Mouse (Mus musculus) embryonic facial prominence, embryonic 12.5 days (tissue): ENCODE measurements around the gene Shank1. TPM values are rescaled to one million over a fixed set of nuclear protein-coding genes. Genes with fewer than 3 reads are reported as not detected.

Source experiments
- ATAC-seq: fragments of 200-750 bp; cut with Nextera tagmentation; 2 replicates; pipeline ENCODE4 v1.8.0; 2017; ENCODE audit not compliant: insufficient number of reproducible peaks, insufficient read depth, low FRiP score, low TSS enrichment
- H3K27ac ChIP-seq: fragments of 300-500 bp; sonication (generic); 2 replicates; pipeline ENCODE4 v1.5.1; 2016; ENCODE audit warnings: mild to moderate bottlenecking
- H3K27me3 ChIP-seq: fragments of 300-500 bp; sonication (generic); 2 replicates; pipeline ENCODE4 v1.6.1; 2016; ENCODE audit warnings: mild to moderate bottlenecking, moderate library complexity
- H3K36me3 ChIP-seq: fragments of 300-500 bp; sonication (generic); 2 replicates; pipeline ENCODE4 v1.6.1; 2016; ENCODE audit warnings: mild to moderate bottlenecking
- H3K4me1 ChIP-seq: fragments of 300-500 bp; sonication (generic); 2 replicates; pipeline ENCODE4 v1.6.1; 2016
- H3K4me2 ChIP-seq: fragments of 300-500 bp; sonication (generic); replicated peaks from 2 replicates; pipeline ENCODE4 v1.6.1; 2016; ENCODE audit warnings: mild to moderate bottlenecking, moderate library complexity
- H3K4me3 ChIP-seq: fragments of 300-500 bp; sonication (generic); 2 replicates; pipeline ENCODE4 v1.5.1; 2016; ENCODE audit warnings: mild to moderate bottlenecking
- H3K9ac ChIP-seq: fragments of 300-500 bp; sonication (generic); 2 replicates; pipeline ENCODE4 v1.6.1; 2016; ENCODE audit warnings: mild to moderate bottlenecking, moderate library complexity
- H3K9me3 ChIP-seq: fragments of 300-500 bp; sonication (generic); 2 replicates; pipeline ENCODE4 v1.6.1; 2016; ENCODE audit warnings: mild to moderate bottlenecking, moderate library complexity
- WGBS: fragments of 180-500 bp; shearing (Covaris S2); methylation state at CpG from one replicate; pipeline ENCODE4 v1.1.7; 2016; 5-methylcytosine and 5-hydroxymethylcytosine counted together
- polyA plus RNA-seq: library from polyadenylated mRNA; unstranded; fragments of >200 nt; fragmentation: Nextera tagmentation; extraction: Ambion mirVana; gene quantifications from 2 replicates; pipeline ENCODE4 v1.2.1, GENCODE M21; 2016

The Shank1 gene
- polyA plus RNA-seq, 1 experiment from 2014 or later = 2.4 TPM

GRCm38 (mm10) chr7:44305686-44306085 lies 4.4 kb upstream of the Shank1 start:
- WGBS = 8% methylated on average over 16 of the region's 16 CpGs
- no peaks in the 10 kb centered on the region for H3K9me3 ChIP-seq
- H3K27ac ChIP-seq = peak overlapping the region; percentile 93; the same call in 1 of the 2 replicates
- peak overlapping the region; percentile 68 for H3K4me3 ChIP-seq
- H3K36me3 ChIP-seq = no peaks in the 10 kb centered on the region
- H3K9ac ChIP-seq = 0 out of 2 replicates have a peak overlapping the region, but pooled peaks have one; percentile 31
- H3K27me3 ChIP-seq = peaks cover 31% of the 10 kb centered on the region
- peak overlapping the region; percentile 69 for H3K4me2 ChIP-seq
- ATAC-seq = no peak; the same call in 1 of the 2 replicates
- peaks cover 13% of the 10 kb centered on the region; the same call in 1 of the 2 replicates for H3K4me1 ChIP-seq

GRCm38 (mm10) chr7:44306516-44307240 lies 3.4 kb upstream of the Shank1 start, which contains the start of gene Clec11a:
TSS of gene Clec11a (minus strand) at chr7:44306902.
- peak within 1 kb of the TSS; percentile 93 for H3K27ac ChIP-seq
- ATAC-seq = no peak
- H3K4me1 ChIP-seq = peaks cover 22% of the 10 kb centered on the region
- H3K27me3 ChIP-seq = peaks cover 41% of the 10 kb centered on the region
- 58% methylated on average over 6 of the region's 6 CpGs for WGBS
- 0 out of 2 replicates have a peak within 1 kb of the TSS, but pooled peaks have one; percentile 31 for H3K9ac ChIP-seq
- peak within 1 kb of the TSS; percentile 68; the same call in 1 of the 2 replicates for H3K4me3 ChIP-seq
- peak within 1 kb of the TSS; percentile 69 for H3K4me2 ChIP-seq
- no peaks in the 10 kb centered on the region for H3K36me3 ChIP-seq
- no peaks in the 10 kb centered on the region for H3K9me3 ChIP-seq

- H3K9me3 ChIP-seq = no peaks in the 10 kb centered on the region
- ATAC-seq = no peak
- no peaks in the 10 kb centered on the region for H3K36me3 ChIP-seq
- no peak overlapping the region for H3K4me3 ChIP-seq
- H3K9ac ChIP-seq = no peak overlapping the region
- peak overlapping the region; percentile 67 for H3K27ac ChIP-seq
- H3K4me1 ChIP-seq = peaks cover 24% of the 10 kb centered on the region
- H3K4me2 ChIP-seq = no peak overlapping the region
- WGBS = 27% methylated on average over 9 of the region's 9 CpGs
- peaks cover 48% of the 10 kb centered on the region for H3K27me3 ChIP-seq
Observed at GRCm38 (mm10) chr7:44307261-44308020, 2.6 kb upstream of the Shank1 start.

DNA sequence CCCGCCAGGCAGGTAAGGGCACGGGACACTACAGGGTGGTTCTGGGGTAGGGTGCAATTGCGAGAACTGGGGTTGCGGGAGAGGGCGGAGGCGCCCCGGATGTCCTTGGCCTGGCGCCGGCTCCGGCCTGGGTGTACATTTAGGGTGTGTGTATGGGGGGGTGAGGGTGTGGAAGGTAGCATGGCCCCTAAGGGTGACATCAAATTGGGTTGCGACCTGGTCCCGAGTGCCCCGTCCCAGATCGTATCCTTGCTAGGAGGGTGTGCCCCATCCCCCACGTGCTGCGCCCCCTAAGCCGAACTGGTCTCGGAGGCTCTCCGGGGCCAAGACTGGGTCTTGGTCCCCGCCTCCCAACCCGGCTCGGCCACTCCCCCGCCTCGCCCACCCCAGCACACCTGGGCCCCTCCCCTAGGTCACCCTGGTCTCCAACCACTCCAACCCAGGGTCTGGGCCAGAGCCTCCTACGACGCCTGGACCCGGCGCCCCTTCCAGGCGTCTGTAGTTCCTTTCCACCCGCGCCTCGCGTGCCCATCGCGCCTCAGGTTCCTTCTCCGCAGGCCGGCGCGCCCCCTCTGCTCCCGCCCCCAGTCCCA lies 328 bp downstream of the Shank1 start:
- Histone ChIP-seq H3K36me3 (no peaks in the 10 kb centered on the region), H3K9me3 (no peaks in the 10 kb centered on the region), H3K4me1 (peaks cover 18% of the 10 kb centered on the region), H3K27ac (no peak overlapping the region), H3K4me3 (peak overlapping the region; percentile 53), H3K4me2 (peak overlapping the region; percentile 97), H3K9ac (peak overlapping the region; percentile 67), H3K27me3 (peaks cover 52% of the 10 kb centered on the region)
- 1% methylated on average over 35 of the region's 40 CpGs for WGBS
- ATAC-seq = 0 out of 2 replicates have a peak, but pooled peaks have one; percentile 18

- peaks cover 12% of the 10 kb centered on the region for H3K4me1 ChIP-seq
- ATAC-seq = peak; percentile 6; the same call in 1 of the 2 replicates
- H3K27me3 ChIP-seq = peaks cover 57% of the 10 kb centered on the region
- no peak overlapping the region for H3K27ac ChIP-seq
- H3K9me3 ChIP-seq = no peaks in the 10 kb centered on the region
- peak overlapping the region; percentile 97 for H3K4me2 ChIP-seq
- WGBS = under 1% methylated on average over 38 of the region's 38 CpGs
- H3K36me3 ChIP-seq = no peaks in the 10 kb centered on the region
- H3K4me3 ChIP-seq = peak overlapping the region; percentile 53
- peak overlapping the region; percentile 67 for H3K9ac ChIP-seq
Observed at GRCm38 (mm10) chr7:44310878-44311712, 1.0 kb downstream of the Shank1 start.

DNA sequence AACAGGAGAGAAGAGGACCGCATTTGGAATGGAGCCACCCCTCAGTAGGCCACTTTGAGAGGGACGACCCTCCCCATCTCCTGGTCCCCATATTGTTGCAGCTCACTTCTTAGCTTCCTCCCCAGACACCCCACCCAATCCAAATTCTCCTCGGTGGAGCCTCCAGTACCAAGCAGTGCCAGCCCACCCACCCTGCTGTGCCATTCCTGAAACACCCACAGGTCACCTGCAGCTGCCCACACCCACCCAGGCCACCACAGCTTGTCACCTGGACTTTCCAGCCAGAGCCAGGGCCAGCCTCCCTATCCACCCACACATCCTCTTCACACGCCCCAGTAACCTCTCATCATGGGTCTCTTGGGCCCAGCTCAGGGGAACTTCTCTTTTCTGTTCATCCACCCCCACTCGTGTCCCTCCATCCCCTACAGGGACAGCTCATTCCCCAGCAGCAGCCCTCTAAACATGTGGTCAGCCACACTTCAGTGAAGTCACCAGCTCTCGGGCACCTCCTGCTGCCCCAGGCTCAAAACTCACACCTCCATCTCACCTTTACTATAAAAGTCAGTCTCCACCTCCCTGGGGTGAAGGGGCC lies 1.8 kb downstream of the Shank1 start:
- Histone ChIP-seq H3K4me3 (peak overlapping the region; percentile 53; the same call in 1 of the 2 replicates), H3K4me2 (peak overlapping the region; percentile 97), H3K4me1 (peaks cover 12% of the 10 kb centered on the region), H3K36me3 (no peaks in the 10 kb centered on the region), H3K27ac (no peak overlapping the region), H3K9me3 (no peaks in the 10 kb centered on the region), H3K9ac (no peak overlapping the region), H3K27me3 (peaks cover 50% of the 10 kb centered on the region)
- WGBS = 18% methylated on average over 6 of the region's 6 CpGs
- no peak for ATAC-seq

DNA sequence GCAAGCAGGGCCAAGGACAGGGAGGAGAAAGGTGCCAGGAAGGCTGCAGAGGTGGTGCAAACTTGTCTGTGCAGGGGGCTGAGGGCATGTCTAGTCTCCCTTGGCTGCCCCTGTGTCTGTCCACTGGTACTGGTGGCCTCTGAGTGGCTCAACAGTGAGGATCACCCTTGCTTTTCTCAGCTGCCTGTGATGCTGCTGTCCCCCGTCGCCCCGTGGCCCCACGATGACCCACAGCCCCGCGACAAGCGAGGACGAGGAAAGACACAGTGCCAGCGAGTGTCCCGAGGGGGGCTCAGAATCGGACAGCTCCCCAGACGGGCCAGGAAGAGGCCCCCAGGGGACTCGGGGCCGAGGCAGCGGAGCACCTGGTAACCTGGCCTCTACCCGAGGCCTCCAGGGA lies 2.4 kb downstream of the Shank1 start:
- Histone ChIP-seq H3K27me3 (peaks cover 48% of the 10 kb centered on the region), H3K27ac (no peak overlapping the region), H3K4me1 (peaks cover 12% of the 10 kb centered on the region), H3K4me3 (no peak overlapping the region), H3K9me3 (no peaks in the 10 kb centered on the region), H3K36me3 (no peaks in the 10 kb centered on the region), H3K9ac (no peak overlapping the region), H3K4me2 (no peak overlapping the region)
- no peak for ATAC-seq
- WGBS = 62% methylated on average over 16 of the region's 16 CpGs

DNA sequence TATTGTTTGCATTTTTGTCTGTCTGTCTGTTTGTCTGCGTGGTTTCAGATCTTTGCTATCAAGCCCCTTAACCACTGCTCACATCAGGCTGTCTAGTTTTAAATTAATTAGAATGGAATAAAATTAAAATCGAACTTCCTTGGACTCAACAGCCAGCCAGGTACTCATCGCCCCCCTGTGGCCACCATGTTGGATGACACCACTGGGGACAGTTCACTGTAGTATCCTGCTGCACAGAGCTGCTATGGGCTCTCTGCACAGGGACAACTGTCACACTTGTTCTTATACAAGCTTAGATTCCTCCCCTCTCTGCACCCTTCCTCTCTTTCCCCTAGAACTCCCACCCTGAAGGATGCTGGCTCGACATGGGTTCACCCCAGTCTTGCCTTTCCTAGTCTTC lies 7.9 kb downstream of the Shank1 start:
- Histone ChIP-seq H3K9ac (no peak overlapping the region), H3K9me3 (no peaks in the 10 kb centered on the region), H3K4me1 (no peaks in the 10 kb centered on the region), H3K4me3 (no peak overlapping the region), H3K27me3 (peaks cover 11% of the 10 kb centered on the region; the same call in 1 of the 2 replicates), H3K27ac (no peak overlapping the region), H3K36me3 (no peaks in the 10 kb centered on the region), H3K4me2 (no peak overlapping the region)
- no peak for ATAC-seq
- WGBS = 33% methylated on average over 4 of the region's 4 CpGs

DNA sequence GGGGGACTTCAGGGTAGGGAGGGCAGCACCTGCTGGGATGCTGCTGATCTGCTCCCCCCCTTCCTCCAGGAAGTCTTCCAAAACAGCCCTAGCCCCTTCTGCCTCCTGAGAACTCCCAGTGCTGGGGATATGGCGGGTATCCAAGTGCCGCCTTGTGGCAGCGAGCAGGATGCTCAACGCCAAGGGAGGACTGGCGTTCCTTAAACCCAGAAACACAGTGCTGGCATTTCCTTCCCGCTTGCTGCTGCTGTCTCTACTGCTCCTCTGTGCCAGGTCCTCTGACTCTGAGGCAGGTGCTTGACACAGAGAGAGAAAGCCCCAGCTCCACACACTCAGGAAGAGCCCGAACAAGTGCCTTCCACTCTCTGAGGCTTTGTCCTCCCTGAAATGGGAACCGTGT lies 10.8 kb downstream of the Shank1 start:
- H3K4me2 ChIP-seq = no peak overlapping the region
- no peak overlapping the region for H3K9ac ChIP-seq
- no peak overlapping the region for H3K27ac ChIP-seq
- H3K27me3 ChIP-seq = peaks cover 16% of the 10 kb centered on the region
- WGBS = 56% methylated on average over 8 of the region's 8 CpGs
- no peak for ATAC-seq
- H3K9me3 ChIP-seq = no peaks in the 10 kb centered on the region
- no peak overlapping the region for H3K4me3 ChIP-seq
- no peaks in the 10 kb centered on the region for H3K4me1 ChIP-seq
- H3K36me3 ChIP-seq = no peaks in the 10 kb centered on the region

GRCm38 (mm10) chr7:44322290-44322689 lies 12.2 kb downstream of the Shank1 start:
- ATAC-seq = no peak
- Histone ChIP-seq H3K27ac (no peak overlapping the region), H3K27me3 (peaks cover 22% of the 10 kb centered on the region), H3K4me1 (no peaks in the 10 kb centered on the region), H3K36me3 (no peaks in the 10 kb centered on the region), H3K9me3 (no peaks in the 10 kb centered on the region), H3K9ac (no peak overlapping the region), H3K4me3 (no peak overlapping the region), H3K4me2 (no peak overlapping the region)
- WGBS = 94% methylated on average over 1 of the region's 1 CpGs
